Mouse (Mus musculus) cerebellum, adult 2 months (tissue): ENCODE results near the gene Trim8.

Experiments
- CTCF ChIP-seq: fragments of 200-500 bp; IDR thresholded peaks from 2 replicates; pipeline ENCODE4 v1.5.1; 2011; ENCODE audit warnings: low read depth, mild to moderate bottlenecking, control low read depth, low read length, moderate library complexity, borderline replicate concordance; ENCODE audit not compliant: insufficient read depth
- POLR2A ChIP-seq: fragments of 200-500 bp; IDR thresholded peaks from 2 replicates; pipeline ENCODE4 v1.6.1; 2011; ENCODE audit warnings: low read length, control low read depth, borderline replicate concordance; ENCODE audit not compliant: insufficient read depth

GRCm38 (mm10) chr19:46466160-46466559, 35.3 kb upstream of the Trim8 start:
- TF ChIP-seq POLR2A (no peak), CTCF (no peak)
